Mouse (Mus musculus) embryonic facial prominence, embryonic 14.5 days (tissue): ENCODE measurements at regions not wholly inside any gene's neighbourhood (a gene's known extent, or its start where the extent isn't known, plus 50 kb on each side); places are given as distances from the start of the nearest gene placed in this dataset.
A peak's percentile ranks its signal among the peaks of the same experiment; 100 is the strongest.

ENCODE experiments used
- ATAC-seq: fragments of 200-750 bp; cut with Nextera tagmentation; 2 replicates; pipeline ENCODE4 v1.8.0; 2017; ENCODE audit warnings: low read depth, moderate number of reproducible peaks, moderate TSS enrichment
- DNase-seq: peaks from one replicate; pipeline ENCODE4 v3.0.0-alpha.2; 2015; ENCODE audit warnings: low spot score
- H3K27ac ChIP-seq: fragments of 300-500 bp; sonication (generic); replicated peaks from 2 replicates; pipeline ENCODE4 v1.5.1; 2014; ENCODE audit warnings: low read depth, mild to moderate bottlenecking, low read length, moderate library complexity
- H3K27me3 ChIP-seq: fragments of 300-500 bp; sonication (generic); replicated peaks from 2 replicates; pipeline ENCODE4 v1.6.1; 2014; ENCODE audit warnings: low read length; ENCODE audit not compliant: control insufficient read depth, insufficient read depth
- H3K36me3 ChIP-seq: fragments of 300-500 bp; sonication (generic); 2 replicates; pipeline ENCODE4 v1.6.1; 2014; ENCODE audit warnings: low read length, mixed read lengths; ENCODE audit not compliant: control insufficient read depth, insufficient read depth
- H3K4me1 ChIP-seq: fragments of 300-500 bp; sonication (generic); 2 replicates; pipeline ENCODE4 v1.6.1; 2014; ENCODE audit warnings: antibody characterized with exemption, low read length; ENCODE audit not compliant: control insufficient read depth, insufficient read depth
- H3K4me2 ChIP-seq: fragments of 300-500 bp; sonication (generic); 2 replicates; pipeline ENCODE4 v1.6.1; 2014; ENCODE audit warnings: low read depth, mild to moderate bottlenecking, low read length, moderate library complexity, mixed read lengths
- H3K4me3 ChIP-seq: fragments of 300-500 bp; sonication (generic); 2 replicates; pipeline ENCODE4 v1.5.1; 2014; ENCODE audit warnings: low read depth, mild to moderate bottlenecking, low read length
- H3K9ac ChIP-seq: fragments of 300-500 bp; sonication (generic); 2 replicates; pipeline ENCODE4 v1.6.1; 2014; ENCODE audit warnings: low read depth, mild to moderate bottlenecking, low read length, moderate library complexity, mixed read lengths
- H3K9me3 ChIP-seq: fragments of 300-500 bp; sonication (generic); 2 replicates; pipeline ENCODE4 v1.6.1; 2016; ENCODE audit warnings: low read length; ENCODE audit not compliant: control insufficient read depth
- WGBS: fragments of 180-500 bp; shearing (Covaris S2); extraction: QIAGEN DNeasy Blood & Tissue Kit; methylation state at CpG from one replicate; pipeline ENCODE4 v1.1.7; 2014; 5-methylcytosine and 5-hydroxymethylcytosine counted together

DNA sequence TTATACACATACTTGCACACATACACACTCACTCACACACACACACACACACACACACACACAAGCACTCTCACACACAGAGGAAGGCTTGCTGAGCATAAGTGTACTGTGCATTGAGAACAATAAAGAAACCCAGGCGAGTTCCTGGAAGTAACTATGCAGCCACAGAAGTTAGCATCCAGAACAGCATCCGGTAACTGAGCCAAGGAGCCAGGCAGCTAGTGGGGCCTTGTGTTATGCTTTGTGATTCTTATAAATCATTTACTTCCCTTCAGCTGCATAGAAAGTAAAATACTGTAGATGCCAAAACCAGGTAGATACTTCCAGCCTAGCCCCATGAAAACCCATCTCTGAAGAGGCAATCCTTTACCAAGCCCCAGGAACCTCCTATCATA is 75.1 kb upstream of the Mrps9 start:
- Histone ChIP-seq H3K4me1 (peaks cover 18% of the 10 kb centered on the region), H3K9me3 (no peaks in the 10 kb centered on the region), H3K4me3 (no peak overlapping the region), H3K9ac (no peak overlapping the region), H3K4me2 (no peak overlapping the region), H3K27ac (no peak overlapping the region; the same call in 1 of the 2 replicates), H3K36me3 (no peaks in the 10 kb centered on the region), H3K27me3 (no peaks in the 10 kb centered on the region)
- DNase-seq (no peak), ATAC-seq (no peak)
- WGBS: 70% methylated on average over 2 of the region's 2 CpGs

- H3K4me1 ChIP-seq: peaks cover 15% of the 10 kb centered on the region
Measured at GRCm38 (mm10) chr1:42777416-42777815, 73.6 kb upstream of the Mrps9 start.

GRCm38 (mm10) chr1:42779761-42780160 is 71.3 kb upstream of the Mrps9 start:
- Histone ChIP-seq H3K27me3 (no peaks in the 10 kb centered on the region; the same call in 1 of the 2 replicates), H3K9ac (no peak overlapping the region), H3K4me3 (no peak overlapping the region), H3K4me1 (0 out of 2 replicates have a peak, but pooled peaks cover 6% of the 10 kb centered on the region), H3K36me3 (no peaks in the 10 kb centered on the region), H3K9me3 (no peaks in the 10 kb centered on the region), H3K27ac (no peak overlapping the region), H3K4me2 (no peak overlapping the region)
- WGBS: 45% methylated on average over 5 of the region's 5 CpGs
- DNase-seq (peak; percentile 27), ATAC-seq (no peak)

More at GRCm38 (mm10) chr1:42777416-42777815, 73.6 kb upstream of the Mrps9 start:
- 80% methylated on average over 1 of the region's 1 CpGs for WGBS
- DNase-seq (no peak), ATAC-seq (no peak)
- no peaks in the 10 kb centered on the region for H3K36me3 ChIP-seq
- H3K4me2 ChIP-seq: no peak overlapping the region
- H3K9ac ChIP-seq: no peak overlapping the region
- H3K4me3 ChIP-seq: no peak overlapping the region
- no peaks in the 10 kb centered on the region for H3K9me3 ChIP-seq
- H3K27ac ChIP-seq: no peak overlapping the region
- no peaks in the 10 kb centered on the region; the same call in 1 of the 2 replicates for H3K27me3 ChIP-seq

- DNase-seq (no peak), ATAC-seq (no peak)
- Histone ChIP-seq H3K4me2 (peak overlapping the region; percentile 11; the same call in 1 of the 2 replicates), H3K9ac (no peak overlapping the region), H3K27ac (no peak overlapping the region), H3K9me3 (no peaks in the 10 kb centered on the region), H3K36me3 (no peaks in the 10 kb centered on the region), H3K4me3 (no peak overlapping the region), H3K27me3 (no peaks in the 10 kb centered on the region; the same call in 1 of the 2 replicates), H3K4me1 (0 out of 2 replicates have a peak, but pooled peaks cover 6% of the 10 kb centered on the region)
- 50% methylated on average over 15 of the region's 15 CpGs for WGBS
Measured at GRCm38 (mm10) chr1:42780266-42780665, 70.8 kb upstream of the Mrps9 start.

DNA sequence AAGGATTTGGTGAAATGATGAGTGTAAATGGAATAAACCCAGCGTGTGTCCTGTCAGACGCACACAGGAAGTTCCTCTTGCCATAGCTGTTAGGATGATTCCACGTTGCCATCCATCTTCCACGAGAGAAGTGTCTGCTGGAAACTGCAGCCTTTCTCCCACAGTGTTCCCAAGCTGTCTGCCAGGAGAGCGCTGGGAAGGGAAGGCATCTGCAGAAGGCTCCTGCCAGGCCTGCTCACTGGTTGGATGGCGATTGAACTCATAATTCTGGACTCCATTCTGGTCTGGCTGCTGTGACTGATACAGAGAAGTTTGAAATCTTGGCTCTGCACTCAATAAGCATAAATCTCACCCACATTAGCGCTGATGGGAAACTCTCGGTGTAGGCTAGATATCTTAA is 69.5 kb upstream of the Mrps9 start:
- DNase-seq (no peak), ATAC-seq (no peak)
- H3K4me1 ChIP-seq: 0 out of 2 replicates have a peak, but pooled peaks cover 6% of the 10 kb centered on the region
- no peaks in the 10 kb centered on the region; the same call in 1 of the 2 replicates for H3K27me3 ChIP-seq
- no peak overlapping the region for H3K9ac ChIP-seq
- no peak overlapping the region for H3K27ac ChIP-seq
- H3K36me3 ChIP-seq: no peaks in the 10 kb centered on the region
- H3K9me3 ChIP-seq: no peaks in the 10 kb centered on the region
- H3K4me2 ChIP-seq: no peak overlapping the region
- 58% methylated on average over 8 of the region's 8 CpGs for WGBS
- H3K4me3 ChIP-seq: no peak overlapping the region

- no peak overlapping the region for H3K9ac ChIP-seq
- no peak overlapping the region for H3K27ac ChIP-seq
- H3K36me3 ChIP-seq: no peaks in the 10 kb centered on the region
- WGBS: 68% methylated on average over 7 of the region's 7 CpGs
- H3K27me3 ChIP-seq: no peaks in the 10 kb centered on the region; the same call in 1 of the 2 replicates
- no peak overlapping the region for H3K4me3 ChIP-seq
- 0 out of 2 replicates have a peak, but pooled peaks cover 6% of the 10 kb centered on the region for H3K4me1 ChIP-seq
- H3K9me3 ChIP-seq: no peaks in the 10 kb centered on the region
- no peak overlapping the region for H3K4me2 ChIP-seq
- ATAC-seq (no peak), DNase-seq (no peak)
Measured at GRCm38 (mm10) chr1:42783072-42783672, 67.9 kb upstream of the Mrps9 start.

GRCm38 (mm10) chr1:42787240-42787639 is 63.8 kb upstream of the Mrps9 start:
- Histone ChIP-seq H3K27me3 (no peaks in the 10 kb centered on the region), H3K4me3 (no peak overlapping the region), H3K27ac (no peak overlapping the region), H3K9ac (no peak overlapping the region), H3K9me3 (no peaks in the 10 kb centered on the region), H3K36me3 (no peaks in the 10 kb centered on the region), H3K4me1 (no peaks in the 10 kb centered on the region), H3K4me2 (no peak overlapping the region)
- ATAC-seq: no peak
- WGBS: 59% methylated on average over 7 of the region's 7 CpGs
- no peak for DNase-seq

DNA sequence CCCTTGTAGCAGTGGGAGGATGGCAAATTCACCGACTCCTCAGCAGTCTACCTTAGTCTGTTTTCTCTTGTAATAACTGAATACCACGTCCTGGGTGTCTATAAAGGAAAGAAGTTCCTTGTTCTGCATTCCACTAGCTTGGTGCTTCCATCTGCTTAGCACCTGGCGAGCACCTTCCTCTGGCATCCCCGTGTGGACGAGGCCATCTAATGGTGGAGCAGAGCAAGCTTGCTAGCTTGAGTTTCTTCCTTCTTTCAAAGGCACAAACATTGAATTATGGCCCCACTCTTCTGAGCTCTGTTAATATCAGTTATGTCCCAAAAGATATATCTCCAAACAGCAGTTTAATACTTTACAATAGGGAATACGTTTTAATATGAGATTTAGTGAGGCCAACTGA is 62.6 kb upstream of the Mrps9 start:
- Histone ChIP-seq H3K27me3 (no peaks in the 10 kb centered on the region), H3K4me2 (no peak overlapping the region), H3K36me3 (no peaks in the 10 kb centered on the region), H3K9me3 (0 out of 2 replicates have a peak, but pooled peaks cover 2% of the 10 kb centered on the region), H3K9ac (no peak overlapping the region), H3K4me3 (no peak overlapping the region), H3K27ac (no peak overlapping the region), H3K4me1 (no peaks in the 10 kb centered on the region)
- 67% methylated on average over 6 of the region's 6 CpGs for WGBS
- DNase-seq: no peak
- no peak for ATAC-seq
